Mouse (Mus musculus) kidney, postnatal 4 days (tissue): Measurements from ENCODE around the gene Znrf4.

ENCODE experiments used
- DNase-seq, 2 experiments: peaks; one replicate each; pipeline ENCODE4 v3.0.0; 2021; ENCODE audit warnings: mixed read lengths in 2 of 2

Gene Znrf4

GRCm38 (mm10) chr17:56464817-56465216 lies 47.4 kb downstream of the Znrf4 start:
- no peak for DNase-seq

- DNase-seq = no peak
These were observed 47.9 kb downstream of the Znrf4 start for GRCm38 (mm10) chr17:56464345-56464744.

GRCm38 (mm10) chr17:56463500-56463899 lies 48.7 kb downstream of the Znrf4 start:
- peak; percentile 33 to 43 for DNase-seq

- no peak for DNase-seq
These were observed 49.3 kb downstream of the Znrf4 start for GRCm38 (mm10) chr17:56462835-56463455.

GRCm38 (mm10) chr17:56461771-56462743 lies 50.2 kb downstream of the Znrf4 start:
- peak; percentile 100 for DNase-seq
